Mouse (Mus musculus): ENCODE results near the gene Ppa1. TPM values are rescaled to one million over a fixed set of nuclear protein-coding genes. Genes with fewer than 3 reads are reported as not detected.

Ppa1 gene
- polyA plus RNA-seq, 1 experiment from 2014 or later, result 81.4 TPM

GRCm38 (mm10) chr10:61717406-61718296 is 69.3 kb downstream of the Ppa1 start:
- Histone ChIP-seq H3K9ac (ENCODE audit: low read length) (no peak overlapping the region), H3K36me3 (ENCODE audit: control insufficient read depth, insufficient read depth, low read length) (no peaks in the 10 kb centered on the region)
- 88% methylated on average over 12 of the region's 12 CpGs for WGBS

DNA sequence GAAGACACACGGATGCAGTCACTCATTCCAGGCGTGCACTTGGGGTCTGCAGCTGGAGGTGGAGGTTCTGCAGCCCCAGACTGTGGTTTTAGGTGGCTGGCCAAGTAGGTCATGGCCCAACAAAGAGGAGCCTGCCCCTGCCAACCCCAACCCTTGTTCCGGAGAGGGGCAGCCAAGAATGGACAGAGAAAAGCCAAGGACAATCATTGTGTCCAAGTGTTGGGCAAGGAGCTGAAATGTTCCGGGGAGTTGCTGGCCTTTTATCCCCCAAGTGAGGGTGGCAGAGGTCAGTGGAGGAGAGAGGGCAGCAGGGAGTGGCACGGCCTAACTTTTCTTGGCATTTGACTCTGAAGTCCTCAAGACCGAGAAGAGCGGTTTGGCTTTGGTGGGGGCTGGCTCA is 72.0 kb downstream of the Ppa1 start:
- Histone ChIP-seq H3K36me3 (ENCODE audit: control insufficient read depth, insufficient read depth, low read length) (no peaks in the 10 kb centered on the region), H3K4me3 (ENCODE audit: control insufficient read depth in 1 of 2, insufficient read depth in 1 of 2, low read depth in 1 of 2, low read length in 2 of 2) (no peak overlapping the region), H3K9ac (ENCODE audit: low read length) (no peak overlapping the region), H3K27ac (replicated peaks in 1 of 2; ENCODE audit: control insufficient read depth in 1 of 2, insufficient read depth in 1 of 2, low read depth in 2 of 2, low read length in 2 of 2) (no peak overlapping the region), H3K4me1 (ENCODE audit: control insufficient read depth in 2 of 2, insufficient read depth in 2 of 2, low read length in 2 of 2) (peaks cover 11 to 14% of the 10 kb centered on the region in 2 experiments), H3K4me2 (ENCODE audit: low read length) (no peak overlapping the region), H3K9me3 (ENCODE audit: control insufficient read depth, low read length) (no peaks in the 10 kb centered on the region), H3K27me3 (ENCODE audit: control insufficient read depth, insufficient read depth, low read length) (no peaks in the 10 kb centered on the region)
- WGBS, result 79% methylated on average over 7 of the region's 7 CpGs
- ATAC-seq (ENCODE audit: insufficient number of reproducible peaks, insufficient read depth, low FRiP score, low read depth), result no peak

More at GRCm38 (mm10) chr10:61717406-61718296, 69.3 kb downstream of the Ppa1 start:
- Histone ChIP-seq H3K4me1 (ENCODE audit: control insufficient read depth in 2 of 2, insufficient read depth in 2 of 2, low read length in 2 of 2) (peaks cover 11 to 12% of the 10 kb centered on the region in 2 experiments), H3K4me2 (ENCODE audit: low read length) (no peak overlapping the region), H3K9me3 (ENCODE audit: control insufficient read depth, low read length) (no peaks in the 10 kb centered on the region), H3K27me3 (ENCODE audit: control insufficient read depth, insufficient read depth, low read length) (no peaks in the 10 kb centered on the region), H3K4me3 (ENCODE audit: control insufficient read depth in 1 of 2, insufficient read depth in 1 of 2, low read depth in 1 of 2, low read length in 2 of 2) (no peak overlapping the region), H3K27ac (replicated peaks in 1 of 2; ENCODE audit: control insufficient read depth in 1 of 2, insufficient read depth in 1 of 2, low read depth in 2 of 2, low read length in 2 of 2) (no peak overlapping the region)
- no peak for ATAC-seq (ENCODE audit: insufficient number of reproducible peaks, insufficient read depth, low FRiP score, low read depth)

DNA sequence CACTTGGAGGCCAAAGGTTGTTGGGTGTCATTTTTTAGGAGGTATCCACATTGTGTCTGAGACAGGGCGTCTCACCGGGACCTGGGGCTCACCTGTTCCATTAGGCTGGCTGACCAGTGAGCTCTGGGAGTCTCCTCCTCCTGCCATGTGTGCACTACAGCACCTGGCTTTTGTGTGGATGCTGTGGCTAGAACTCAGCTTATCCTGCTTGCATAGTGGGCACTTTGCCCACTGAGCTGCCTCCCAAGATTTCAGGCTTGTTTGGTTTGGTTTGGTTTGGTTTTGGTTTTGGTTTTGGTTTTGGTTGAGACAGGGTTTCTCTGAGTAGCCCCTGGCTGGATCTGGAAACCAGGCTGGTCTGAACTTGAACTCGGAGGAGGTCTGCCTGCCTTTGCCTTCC is 73.9 kb downstream of the Ppa1 start:
- Histone ChIP-seq H3K9me3 (ENCODE audit: control insufficient read depth, low read length) (no peaks in the 10 kb centered on the region), H3K4me3 (ENCODE audit: control insufficient read depth in 1 of 2, insufficient read depth in 1 of 2, low read depth in 1 of 2, low read length in 2 of 2) (no peak overlapping the region)
- ATAC-seq (ENCODE audit: insufficient number of reproducible peaks, insufficient read depth, low FRiP score, low read depth), result no peak

DNA sequence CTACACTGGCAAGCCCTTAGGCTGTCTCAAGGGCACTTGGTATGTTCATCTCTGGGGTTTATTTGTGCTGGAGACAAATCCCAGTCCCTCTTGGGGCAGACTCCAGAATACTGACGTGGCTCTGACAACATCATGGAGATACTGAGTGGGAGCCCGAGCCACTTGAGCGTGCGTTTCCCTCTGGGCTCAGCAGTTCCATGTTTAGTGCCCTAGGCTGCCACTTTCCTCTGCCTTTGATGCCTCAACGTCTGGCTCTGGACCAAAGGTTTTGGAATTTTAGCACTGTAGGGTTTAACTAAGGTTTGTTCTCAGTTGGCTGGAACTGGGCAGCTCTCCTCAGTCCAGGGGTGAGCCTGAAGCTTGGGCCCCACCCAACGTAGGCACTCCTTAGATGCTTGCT is 74.9 kb downstream of the Ppa1 start:
- H3K27me3 ChIP-seq (ENCODE audit: control insufficient read depth, insufficient read depth, low read length), result no peaks in the 10 kb centered on the region
- peaks cover 4 to 6% of the 10 kb centered on the region in 2 experiments; a peak in 3 of 4 replicates for H3K4me1 ChIP-seq (ENCODE audit: control insufficient read depth in 2 of 2, insufficient read depth in 2 of 2, low read length in 2 of 2)
- H3K4me3 ChIP-seq (ENCODE audit: control insufficient read depth in 1 of 2, insufficient read depth in 1 of 2, low read depth in 1 of 2, low read length in 2 of 2), result no peak overlapping the region
- peaks cover 20% of the 10 kb centered on the region for H3K36me3 ChIP-seq (ENCODE audit: control insufficient read depth, insufficient read depth, low read length)
- H3K9ac ChIP-seq (ENCODE audit: low read length), result no peak overlapping the region
- H3K9me3 ChIP-seq (ENCODE audit: control insufficient read depth, low read length), result no peaks in the 10 kb centered on the region
- H3K4me2 ChIP-seq (ENCODE audit: low read length), result no peak overlapping the region
- WGBS, result 31% methylated on average over 6 of the region's 6 CpGs
- 0 out of 4 replicates have a peak overlapping the region, but pooled peaks of 1 of the 2 experiments have one; percentile 2 for H3K27ac ChIP-seq (replicated peaks in 1 of 2; ENCODE audit: control insufficient read depth in 1 of 2, insufficient read depth in 1 of 2, low read depth in 2 of 2, low read length in 2 of 2)
- ATAC-seq (ENCODE audit: insufficient number of reproducible peaks, insufficient read depth, low FRiP score, low read depth), result 0 out of 2 replicates have a peak, but pooled peaks have one; percentile 15

More for the DNA sequence above, 73.9 kb downstream of the Ppa1 start:
- Histone ChIP-seq H3K36me3 (ENCODE audit: control insufficient read depth, insufficient read depth, low read length) (peaks cover 10% of the 10 kb centered on the region; the same call in 1 of the 2 replicates), H3K4me1 (ENCODE audit: control insufficient read depth in 2 of 2, insufficient read depth in 2 of 2, low read length in 2 of 2) (peaks cover 4 to 6% of the 10 kb centered on the region in 2 experiments; a peak in 3 of 4 replicates), H3K9ac (ENCODE audit: low read length) (no peak overlapping the region), H3K27me3 (ENCODE audit: control insufficient read depth, insufficient read depth, low read length) (no peaks in the 10 kb centered on the region), H3K4me2 (ENCODE audit: low read length) (no peak overlapping the region), H3K27ac (replicated peaks in 1 of 2; ENCODE audit: control insufficient read depth in 1 of 2, insufficient read depth in 1 of 2, low read depth in 2 of 2, low read length in 2 of 2) (no peak overlapping the region)
- 78% methylated on average over 3 of the region's 3 CpGs for WGBS

Other genes starting within 250 kb of the Ppa1 start
- 0.12 and 0.15 TPM in 2 replicates for gene Nodal, start 230.6 kb upstream of the Ppa1 start, polyA plus RNA-seq (2014; fragmentation: Nextera tagmentation; extraction: Ambion mirVana)
- 36.6 and 36.9 TPM in 2 replicates for gene Eif4ebp2, start 195.9 kb upstream of the Ppa1 start, polyA plus RNA-seq (2014; fragmentation: Nextera tagmentation; extraction: Ambion mirVana)
- 10.5 and 13.3 TPM in 2 replicates for gene Lrrc20, start 172.8 kb upstream of the Ppa1 start, polyA plus RNA-seq (2014; fragmentation: Nextera tagmentation; extraction: Ambion mirVana)
- 0.05 TPM in 1 of 2 replicates, not detected in the other for gene Npffr1, start 53.1 kb upstream of the Ppa1 start, polyA plus RNA-seq (2014; fragmentation: Nextera tagmentation; extraction: Ambion mirVana)
- 169 and 175 TPM in 2 replicates for gene Sar1a, start 31.7 kb downstream of the Ppa1 start, polyA plus RNA-seq (2014; fragmentation: Nextera tagmentation; extraction: Ambion mirVana)
- 25.7 and 27.5 TPM in 2 replicates for gene Tysnd1, start 47.0 kb downstream of the Ppa1 start, polyA plus RNA-seq (2014; fragmentation: Nextera tagmentation; extraction: Ambion mirVana)
- gene Aifm2, start 66.7 kb downstream of the Ppa1 start, polyA plus RNA-seq (2014; fragmentation: Nextera tagmentation; extraction: Ambion mirVana), result 20.7 and 23.1 TPM in 2 replicates
- 35.0 and 35.4 TPM in 2 replicates for gene H2afy2, start 135.6 kb downstream of the Ppa1 start, polyA plus RNA-seq (2014; fragmentation: Nextera tagmentation; extraction: Ambion mirVana)